Mouse (Mus musculus) midbrain, embryonic 14.5 days (tissue): Measurements from ENCODE around the gene Fam222b. TPM values are rescaled to one million over a fixed set of nuclear protein-coding genes. Genes with fewer than 3 reads are reported as not detected.

Experiments
- ATAC-seq: fragments of 200-750 bp; cut with Nextera tagmentation; 2 replicates; pipeline ENCODE4 v1.8.0; 2017; ENCODE audit warnings: moderate number of reproducible peaks, moderate library complexity; ENCODE audit not compliant: low FRiP score, low TSS enrichment
- DNase-seq: peaks from one replicate; pipeline ENCODE4 v3.0.0-alpha.2; 2015
- H3K27ac ChIP-seq: fragments of 300-500 bp; sonication (generic); replicated peaks from 2 replicates; pipeline ENCODE4 v1.5.1; 2014; ENCODE audit warnings: mild to moderate bottlenecking, low read depth, low read length, moderate library complexity
- H3K27me3 ChIP-seq: fragments of 300-500 bp; sonication (generic); 2 replicates; pipeline ENCODE4 v1.6.1; 2014; ENCODE audit warnings: low read length, control low read depth, mixed read lengths; ENCODE audit not compliant: control insufficient read depth, insufficient read depth
- H3K36me3 ChIP-seq: fragments of 300-500 bp; sonication (generic); 2 replicates; pipeline ENCODE4 v1.6.1; 2014; ENCODE audit warnings: low read length, control low read depth; ENCODE audit not compliant: control insufficient read depth, insufficient read depth
- H3K4me1 ChIP-seq: fragments of 300-500 bp; sonication (generic); 2 replicates; pipeline ENCODE4 v1.6.1; 2014; ENCODE audit warnings: mild to moderate bottlenecking, antibody characterized with exemption, low read length, control low read depth; ENCODE audit not compliant: control insufficient read depth, insufficient read depth
- H3K4me2 ChIP-seq: fragments of 300-500 bp; sonication (generic); 2 replicates; pipeline ENCODE4 v1.6.1; 2014; ENCODE audit warnings: mild to moderate bottlenecking, low read length, moderate library complexity
- H3K4me3 ChIP-seq: fragments of 300-500 bp; sonication (generic); replicated peaks from 2 replicates; pipeline ENCODE4 v1.5.1; 2014; ENCODE audit warnings: low read depth, low read length
- H3K9ac ChIP-seq: fragments of 300-500 bp; sonication (generic); replicated peaks from 2 replicates; pipeline ENCODE4 v1.6.1; 2014; ENCODE audit warnings: mild to moderate bottlenecking, low read length, moderate library complexity
- H3K9me3 ChIP-seq: fragments of 300-500 bp; sonication (generic); 2 replicates; pipeline ENCODE4 v1.6.1; 2016; ENCODE audit warnings: low read length, control low read depth, mixed read lengths; ENCODE audit not compliant: control insufficient read depth
- WGBS: fragments of 180-500 bp; shearing (Covaris S2); extraction: QIAGEN DNeasy Blood & Tissue Kit; methylation state at CpG from one replicate; pipeline ENCODE4 v1.1.7; 2014; 5-methylcytosine and 5-hydroxymethylcytosine counted together
- polyA plus RNA-seq: library from polyadenylated mRNA; unstranded; fragments of >200 nt; fragmentation: Nextera tagmentation; extraction: Ambion mirVana; gene quantifications from 2 replicates; pipeline ENCODE4 v1.2.1, GENCODE M21; 2014

Gene Fam222b
- polyA plus RNA-seq, 1 experiment from 2014 or later: 30.4 TPM

DNA sequence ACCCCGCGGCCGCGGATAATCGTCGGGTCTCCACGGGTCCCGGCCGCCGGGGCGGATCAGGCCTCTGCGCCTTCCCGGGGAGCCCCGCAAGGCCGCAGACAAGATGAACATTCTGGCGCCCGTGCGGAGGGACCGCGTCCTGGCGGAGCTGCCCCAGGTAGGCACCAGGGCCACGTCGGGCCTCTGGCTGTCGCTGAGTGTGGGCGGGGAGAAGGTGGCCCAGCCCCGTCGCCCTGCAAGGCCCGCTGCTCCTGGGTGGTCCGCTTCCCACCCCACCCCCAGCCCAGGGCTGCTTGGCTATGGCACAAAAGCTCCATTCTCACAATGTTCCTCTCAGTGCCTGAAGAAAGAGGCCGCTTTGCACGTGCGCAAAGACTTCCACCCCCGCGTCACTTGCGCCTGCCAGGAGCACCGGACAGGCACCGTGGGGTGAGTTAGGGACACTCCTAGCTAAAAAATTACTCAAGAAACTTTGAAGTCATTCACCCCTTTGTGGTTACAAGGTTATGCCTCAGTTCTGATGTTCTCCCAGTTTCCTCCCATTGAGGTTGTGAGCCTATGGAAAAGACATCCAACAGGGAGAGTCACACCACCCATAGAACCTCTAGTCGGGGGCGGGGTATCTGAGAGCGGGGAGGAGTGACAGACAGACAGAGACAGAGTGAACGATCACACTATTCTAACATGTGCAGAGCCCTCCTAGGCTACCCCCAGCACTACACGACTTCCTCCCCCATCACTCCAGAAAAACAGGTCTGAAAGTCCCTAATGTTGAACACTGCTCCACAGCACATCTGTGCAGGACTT lies 95.0 kb downstream of the Fam222b start:
- under 1% methylated on average over 42 of the region's 42 CpGs for WGBS
- ATAC-seq: peak; percentile 82

GRCm38 (mm10) chr11:78190041-78190440 lies 95.6 kb downstream of the Fam222b start:
- Histone ChIP-seq H3K27me3 (no peaks in the 10 kb centered on the region), H3K4me3 (peak overlapping the region; percentile 72), H3K4me1 (peaks cover 12% of the 10 kb centered on the region; the same call in 1 of the 2 replicates), H3K36me3 (peaks cover 19% of the 10 kb centered on the region), H3K27ac (no peak overlapping the region), H3K4me2 (peak overlapping the region; percentile 57), H3K9me3 (no peaks in the 10 kb centered on the region), H3K9ac (no peak overlapping the region)
- 78% methylated on average over 6 of the region's 6 CpGs for WGBS
- DNase-seq (no peak), ATAC-seq (no peak)

More for the DNA sequence above, 95.0 kb downstream of the Fam222b start:
- H3K9me3 ChIP-seq: no peaks in the 10 kb centered on the region
- H3K4me2 ChIP-seq: peak overlapping the region; percentile 57
- H3K4me1 ChIP-seq: peaks cover 6% of the 10 kb centered on the region; the same call in 1 of the 2 replicates
- H3K36me3 ChIP-seq: peaks cover 19% of the 10 kb centered on the region
- H3K9ac ChIP-seq: peak overlapping the region; percentile 88
- peak; percentile 87 for DNase-seq
- H3K27ac ChIP-seq: peak overlapping the region; percentile 90
- peak overlapping the region; percentile 72 for H3K4me3 ChIP-seq
- H3K27me3 ChIP-seq: no peaks in the 10 kb centered on the region

GRCm38 (mm10) chr11:78193113-78193512 lies 98.7 kb downstream of the Fam222b start, which contains the start of gene Proca1:
Gene Proca1, plus strand, starts transcription at chr11:78193392.
- peaks cover 19% of the 10 kb centered on the region for H3K36me3 ChIP-seq
- ATAC-seq (no peak), DNase-seq (no peak)
- peak within 1 kb of the TSS; percentile 49 for H3K4me2 ChIP-seq
- 82% methylated on average over 1 of the region's 1 CpGs for WGBS
- H3K27ac ChIP-seq: no peak within 1 kb of the TSS
- H3K9ac ChIP-seq: no peak within 1 kb of the TSS
- no peaks in the 10 kb centered on the region for H3K9me3 ChIP-seq
- H3K4me1 ChIP-seq: peaks cover 13% of the 10 kb centered on the region; the same call in 1 of the 2 replicates
- H3K4me3 ChIP-seq: no peak within 1 kb of the TSS
- H3K27me3 ChIP-seq: no peaks in the 10 kb centered on the region

GRCm38 (mm10) chr11:78194411-78195100 lies 100.1 kb downstream of the Fam222b start:
- Histone ChIP-seq H3K36me3 (peaks cover 19% of the 10 kb centered on the region), H3K4me1 (peaks cover 10% of the 10 kb centered on the region; the same call in 1 of the 2 replicates), H3K27ac (no peak overlapping the region), H3K27me3 (no peaks in the 10 kb centered on the region), H3K4me2 (peak overlapping the region; percentile 49), H3K9ac (no peak overlapping the region), H3K9me3 (no peaks in the 10 kb centered on the region), H3K4me3 (peak overlapping the region; percentile 25)
- peak; percentile 50 for DNase-seq
- no peak for ATAC-seq
- WGBS: 4% methylated on average over 30 of the region's 30 CpGs

DNA sequence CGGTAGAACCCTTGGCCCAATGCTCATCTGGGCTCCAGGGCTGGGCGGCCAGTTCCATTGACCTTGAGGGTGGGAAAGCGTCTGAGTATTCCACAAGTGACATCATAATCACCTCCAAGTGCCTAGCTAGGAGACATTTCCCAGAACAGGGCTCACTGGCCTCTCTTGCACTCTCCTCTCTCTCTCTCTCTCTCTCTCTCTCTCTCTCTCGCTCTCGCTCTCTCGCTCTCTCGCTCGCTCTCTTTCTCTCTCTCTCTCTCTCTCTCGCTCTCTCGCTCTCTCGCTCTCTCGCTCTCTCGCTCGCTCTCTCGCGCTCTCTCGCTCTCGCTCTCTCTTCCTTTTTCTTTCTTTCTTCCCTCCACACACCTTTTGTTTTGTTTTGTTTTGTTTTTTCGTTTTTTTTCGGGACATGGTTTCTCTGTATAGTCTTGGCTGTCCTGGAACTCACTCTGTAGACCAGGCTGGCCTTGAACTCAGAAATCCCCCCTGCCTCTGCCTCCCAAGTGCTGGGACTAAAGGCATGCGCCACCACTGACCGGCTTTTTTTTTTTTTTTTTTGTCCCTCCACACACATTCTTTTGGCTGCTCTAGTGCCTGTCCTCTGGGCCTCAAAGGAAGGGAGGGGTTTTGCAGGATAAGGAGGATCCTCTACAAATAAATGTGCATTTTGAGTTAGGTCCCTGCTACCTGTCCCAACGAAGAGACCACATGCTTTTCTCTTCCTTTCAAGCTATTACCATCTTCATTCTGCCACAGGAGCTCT lies 100.8 kb downstream of the Fam222b start:
- WGBS: 55% methylated on average over 23 of the region's 23 CpGs
- Histone ChIP-seq H3K27me3 (no peaks in the 10 kb centered on the region), H3K4me2 (peak overlapping the region; percentile 49), H3K36me3 (peaks cover 19% of the 10 kb centered on the region), H3K4me3 (no peak overlapping the region), H3K4me1 (0 out of 2 replicates have a peak, but pooled peaks cover 6% of the 10 kb centered on the region), H3K9me3 (no peaks in the 10 kb centered on the region), H3K9ac (no peak overlapping the region), H3K27ac (no peak overlapping the region)
- DNase-seq (no peak), ATAC-seq (no peak)

DNA sequence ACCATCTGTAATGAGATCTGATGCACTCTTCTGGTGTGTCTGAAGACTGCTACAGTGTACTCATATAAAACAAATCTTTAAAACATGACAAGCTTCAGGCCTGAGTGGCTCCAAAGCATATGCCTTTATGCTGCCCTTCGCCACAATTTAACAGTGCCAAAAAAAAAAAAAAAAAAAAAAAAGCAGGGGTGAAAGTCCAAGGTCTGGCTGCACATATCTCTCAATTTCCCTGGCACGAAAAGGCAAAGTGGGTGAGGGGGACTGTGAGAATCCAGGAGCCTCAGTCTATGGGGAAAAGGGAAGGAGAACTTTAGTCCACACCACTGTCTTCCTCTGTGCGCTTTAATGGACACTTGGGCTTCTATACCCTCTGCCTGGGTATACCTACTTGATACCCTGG lies 107.9 kb downstream of the Fam222b start:
- 95% methylated on average over 3 of the region's 3 CpGs for WGBS
- ATAC-seq: no peak
- Histone ChIP-seq H3K27me3 (no peaks in the 10 kb centered on the region), H3K4me2 (no peak overlapping the region), H3K9me3 (no peaks in the 10 kb centered on the region), H3K4me1 (no peaks in the 10 kb centered on the region), H3K27ac (no peak overlapping the region), H3K9ac (no peak overlapping the region), H3K36me3 (peaks cover 36% of the 10 kb centered on the region), H3K4me3 (no peak overlapping the region)
- DNase-seq: no peak

DNA sequence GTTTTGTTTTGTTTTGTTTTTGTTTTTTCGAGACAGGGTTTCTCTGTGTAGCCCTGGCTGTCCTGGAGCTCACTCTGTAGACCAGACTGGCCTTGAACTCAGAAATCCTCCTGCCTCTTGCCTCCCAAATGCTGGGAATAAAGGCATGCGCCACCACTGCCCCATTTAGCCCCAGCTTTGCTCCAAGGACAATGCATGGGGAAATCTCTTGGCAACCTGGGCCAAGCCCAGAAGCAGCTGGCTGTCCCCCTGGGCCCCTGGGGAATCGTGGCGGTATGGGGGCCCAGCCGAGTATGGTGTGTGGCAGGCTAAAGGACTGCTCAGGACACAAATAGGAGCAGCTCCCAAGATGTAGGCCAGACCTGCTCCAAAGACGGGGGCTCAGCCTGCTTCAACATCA lies 109.8 kb downstream of the Fam222b start:
- DNase-seq: no peak
- no peak for ATAC-seq
- H3K4me2 ChIP-seq: no peak overlapping the region
- H3K4me1 ChIP-seq: no peaks in the 10 kb centered on the region
- H3K4me3 ChIP-seq: no peak overlapping the region
- peaks cover 55% of the 10 kb centered on the region for H3K36me3 ChIP-seq
- no peak overlapping the region for H3K27ac ChIP-seq
- no peak overlapping the region for H3K9ac ChIP-seq
- WGBS: 78% methylated on average over 6 of the region's 6 CpGs
- H3K27me3 ChIP-seq: no peaks in the 10 kb centered on the region
- H3K9me3 ChIP-seq: no peaks in the 10 kb centered on the region

DNA sequence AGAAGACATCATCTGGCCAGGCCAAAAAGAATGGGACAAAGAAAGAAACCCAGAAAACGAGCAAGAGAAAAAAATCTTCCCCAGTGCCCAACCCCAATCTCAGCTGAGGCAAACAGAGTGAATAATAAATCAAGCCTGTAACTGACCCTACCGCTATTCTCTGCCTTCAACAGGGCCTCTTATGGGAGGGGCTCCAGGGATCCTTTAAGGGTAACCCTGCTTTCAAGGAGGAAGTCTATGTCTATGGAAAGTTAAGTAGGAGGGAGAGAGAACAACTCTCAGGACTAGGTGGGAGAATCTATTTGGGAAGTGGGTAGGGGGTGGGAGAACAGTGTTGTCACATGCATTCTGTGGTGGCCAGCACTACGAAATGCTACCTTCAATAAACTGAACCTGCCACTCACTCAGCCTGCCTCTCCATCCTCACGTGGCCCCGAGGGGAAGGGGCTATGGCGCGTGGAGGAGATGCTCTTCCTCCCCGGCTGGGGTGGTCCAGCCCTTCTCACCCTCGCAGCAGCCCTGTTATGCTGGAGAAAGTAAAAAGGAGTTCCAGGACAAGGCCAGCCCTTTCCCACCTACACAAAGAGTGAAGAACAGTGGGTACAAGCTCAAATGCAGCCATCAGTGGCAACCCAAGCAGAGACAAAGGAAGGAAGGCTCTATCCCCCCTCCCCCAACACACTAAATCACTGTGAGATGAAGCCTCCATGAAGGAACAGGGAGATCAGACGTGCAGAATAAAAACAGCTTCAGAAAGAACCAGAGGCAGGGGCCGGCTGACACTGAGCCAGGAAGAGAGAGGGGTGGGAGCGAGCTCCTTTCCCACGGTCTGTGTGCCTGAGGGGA lies 111.1 kb downstream of the Fam222b start:
- H3K27me3 ChIP-seq: no peaks in the 10 kb centered on the region
- no peak overlapping the region for H3K4me2 ChIP-seq
- H3K36me3 ChIP-seq: peaks cover 68% of the 10 kb centered on the region
- no peak overlapping the region for H3K4me3 ChIP-seq
- ATAC-seq: no peak
- no peaks in the 10 kb centered on the region for H3K9me3 ChIP-seq
- 71% methylated on average over 13 of the region's 13 CpGs for WGBS
- DNase-seq: no peak
- H3K9ac ChIP-seq: no peak overlapping the region
- H3K27ac ChIP-seq: 0 out of 2 replicates have a peak overlapping the region, but pooled peaks have one; percentile 26
- H3K4me1 ChIP-seq: no peaks in the 10 kb centered on the region
